Mouse (Mus musculus): ENCODE data around the gene Olfr1497. TPM values are rescaled to one million over a fixed set of nuclear protein-coding genes. Genes with fewer than 3 reads are reported as not detected.

Olfr1497 gene
- polyA plus RNA-seq, 1 experiment from 2014 or later = not detected

GRCm38 (mm10) chr19:13749366-13749765, 48.6 kb downstream of the Olfr1497 start:
- ChIA-PET POLR2A (no interaction called here), CTCF (no interaction called here)
- in situ Hi-C loops (cut with MboI; ENCODE audit: low pct_unique_long_range_greater_than_20kb) = no loop called here
- TF ChIP-seq CTCF (IDR thresholded peaks at IDR 0.05) = no peak
- ATAC-seq = no peak
- H3K27me3 ChIP-seq = no peaks in the 10 kb centered on the region
- DNase-seq (ENCODE audit: low read depth, low spot score) = no peak

Other genes starting within 250 kb of the Olfr1497 start
- gene Olfr1484, start 214.7 kb downstream of the Olfr1497 start, polyA plus RNA-seq (2021) = not detected
- gene Olfr1487, start 180.8 kb downstream of the Olfr1497 start, polyA plus RNA-seq (2021) = not detected
- not detected for gene Olfr1489, start 166.6 kb downstream of the Olfr1497 start, polyA plus RNA-seq (2021)
- not detected for gene Olfr1490, start 147.1 kb downstream of the Olfr1497 start, polyA plus RNA-seq (2021)
- not detected for gene Olfr1491, start 100.9 kb downstream of the Olfr1497 start, polyA plus RNA-seq (2021)
- not detected for gene Olfr1493-ps1, start 74.9 kb downstream of the Olfr1497 start, polyA plus RNA-seq (2021)
- gene Olfr1494, start 58.5 kb downstream of the Olfr1497 start, polyA plus RNA-seq (2021) = not detected
- not detected for gene Olfr1495, start 33.6 kb downstream of the Olfr1497 start, polyA plus RNA-seq (2021)
- gene Olfr1496, start 20.3 kb downstream of the Olfr1497 start, polyA plus RNA-seq (2021) = not detected
- gene Olfr1499, start 21.2 kb upstream of the Olfr1497 start, polyA plus RNA-seq (2021) = not detected
- gene Olfr1500, start 32.3 kb upstream of the Olfr1497 start, polyA plus RNA-seq (2021) = not detected
- not detected for gene Olfr1501, start 52.5 kb upstream of the Olfr1497 start, polyA plus RNA-seq (2021)
- not detected for gene Olfr1502, start 63.6 kb upstream of the Olfr1497 start, polyA plus RNA-seq (2021)
- gene Olfr1504, start 99.7 kb upstream of the Olfr1497 start, polyA plus RNA-seq (2021) = not detected
- gene Olfr1505, start 115.3 kb upstream of the Olfr1497 start, polyA plus RNA-seq (2021) = not detected

Measured in Patski (cell line).